Mouse (Mus musculus) spleen, postnatal 36 days (tissue): ENCODE measurements at regions not wholly inside any gene's neighbourhood (a gene's known extent, or its start where the extent isn't known, plus 50 kb on each side); places are given as distances from the start of the nearest gene placed in this dataset.
A peak's percentile ranks its signal among the peaks of the same experiment; 100 is the strongest.

ENCODE experiments used
- DNase-seq, 2 experiments: peaks; one replicate each; pipeline ENCODE4 v3.0.0; 2022; ENCODE audit warnings: low spot score in 2 of 2, mixed read lengths in 1 of 2

GRCm38 (mm10) chr19:21077771-21078548 is 124.0 kb upstream of the Tmc1 start:
- no peak for DNase-seq

GRCm38 (mm10) chr19:21068381-21068780 is 114.4 kb upstream of the Tmc1 start:
- DNase-seq = no peak

DNA sequence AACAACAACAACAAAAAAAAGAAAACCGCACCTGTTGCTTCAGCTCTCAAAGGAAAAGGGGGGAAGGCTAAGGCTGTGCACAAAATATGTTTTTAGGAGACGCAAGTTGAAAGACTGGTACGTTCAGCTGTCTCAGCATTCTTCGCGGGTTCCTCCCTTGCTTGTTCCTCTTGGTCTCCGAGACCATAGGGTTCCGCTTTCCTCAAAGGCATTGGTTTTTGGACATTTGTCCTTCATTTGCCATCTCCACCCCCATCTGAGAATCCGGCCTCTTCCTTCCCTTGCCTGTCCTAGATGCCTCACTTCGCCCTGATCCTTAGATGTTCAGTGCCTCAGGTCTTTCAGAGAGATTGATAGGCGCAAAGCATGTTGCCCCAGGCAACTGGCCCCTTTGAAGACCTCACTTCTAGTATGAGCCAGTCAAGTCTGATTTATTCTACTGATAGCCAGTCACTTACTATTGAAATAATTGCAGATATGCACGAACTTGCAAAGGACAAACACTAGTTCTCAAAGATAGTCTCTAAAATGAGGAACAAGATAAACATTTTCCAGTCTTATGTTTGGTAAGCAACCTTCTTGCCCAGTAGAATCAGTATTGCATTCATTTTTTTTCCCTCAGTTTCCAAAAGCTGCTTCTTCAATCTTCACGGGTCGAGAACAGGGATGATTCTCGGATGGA is 112.6 kb upstream of the Tmc1 start:
- no peak for DNase-seq

GRCm38 (mm10) chr19:21064902-21065301 is 110.9 kb upstream of the Tmc1 start:
- DNase-seq = no peak

DNA sequence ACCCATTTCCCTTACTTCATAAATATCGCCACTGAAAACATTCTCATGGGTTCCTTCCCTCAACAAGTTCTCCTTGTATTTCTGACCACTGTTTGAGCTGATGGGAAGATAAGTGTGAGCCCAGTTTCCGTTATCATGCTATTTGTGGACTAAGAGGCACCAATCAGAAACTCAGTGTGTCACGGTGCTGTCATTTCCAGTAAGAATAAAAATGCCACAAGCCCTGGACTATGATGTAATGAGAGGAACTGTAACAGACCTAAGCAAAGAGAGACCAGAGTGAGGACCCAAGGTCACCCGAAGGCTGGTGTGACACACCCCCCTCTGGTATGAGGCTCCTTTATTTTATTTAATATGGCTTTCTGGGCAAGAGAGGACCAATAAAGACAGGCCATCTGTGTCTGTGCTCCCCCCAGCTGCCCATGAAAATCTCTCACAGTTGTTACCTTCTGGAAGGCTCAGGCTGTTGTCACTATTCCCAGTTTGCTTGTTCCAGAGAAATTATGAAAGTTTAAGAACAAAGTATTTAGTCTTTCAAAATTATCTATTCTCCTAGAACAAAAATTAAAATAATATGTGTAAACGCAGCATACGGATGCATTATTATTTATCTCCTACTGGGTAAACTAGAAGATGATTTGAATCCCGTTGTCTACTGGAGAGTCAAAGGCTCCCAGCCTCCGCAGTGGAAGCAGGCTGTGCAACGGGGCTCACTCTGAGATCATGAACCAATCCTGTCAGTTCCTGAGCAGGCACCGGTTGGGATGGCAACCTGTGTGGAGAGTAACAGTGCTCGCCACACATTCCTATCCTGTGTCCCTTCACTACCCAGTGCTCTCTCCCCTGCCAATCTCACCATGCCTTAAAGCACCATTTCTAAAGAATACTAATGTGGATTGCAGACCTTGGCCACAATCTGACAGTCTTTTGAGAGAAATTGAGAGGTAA is 99.9 kb upstream of the Tmc1 start:
- DNase-seq = no peak

DNA sequence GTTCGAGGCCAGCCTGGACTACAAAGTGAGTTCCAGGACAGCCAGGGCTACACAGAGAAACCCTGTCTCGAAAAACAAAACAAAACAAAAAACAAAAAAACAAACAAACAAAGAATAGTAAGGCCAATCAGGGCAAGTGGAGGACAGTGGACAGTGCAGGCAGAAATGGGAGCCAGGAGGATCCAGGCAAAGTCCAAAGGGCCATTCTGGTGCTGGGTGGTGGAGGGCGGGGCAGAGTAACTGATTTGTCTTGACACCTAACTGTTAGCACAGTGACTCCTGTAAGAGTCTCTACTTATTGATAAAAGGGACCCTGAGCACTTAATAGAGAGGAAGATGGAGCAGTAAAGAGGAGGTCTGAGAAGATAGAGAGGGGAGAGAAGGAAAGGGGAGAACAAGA is 98.8 kb upstream of the Tmc1 start:
- no peak for DNase-seq

- no peak for DNase-seq
Observed at GRCm38 (mm10) chr19:21051872-21052271, 97.9 kb upstream of the Tmc1 start.

DNA sequence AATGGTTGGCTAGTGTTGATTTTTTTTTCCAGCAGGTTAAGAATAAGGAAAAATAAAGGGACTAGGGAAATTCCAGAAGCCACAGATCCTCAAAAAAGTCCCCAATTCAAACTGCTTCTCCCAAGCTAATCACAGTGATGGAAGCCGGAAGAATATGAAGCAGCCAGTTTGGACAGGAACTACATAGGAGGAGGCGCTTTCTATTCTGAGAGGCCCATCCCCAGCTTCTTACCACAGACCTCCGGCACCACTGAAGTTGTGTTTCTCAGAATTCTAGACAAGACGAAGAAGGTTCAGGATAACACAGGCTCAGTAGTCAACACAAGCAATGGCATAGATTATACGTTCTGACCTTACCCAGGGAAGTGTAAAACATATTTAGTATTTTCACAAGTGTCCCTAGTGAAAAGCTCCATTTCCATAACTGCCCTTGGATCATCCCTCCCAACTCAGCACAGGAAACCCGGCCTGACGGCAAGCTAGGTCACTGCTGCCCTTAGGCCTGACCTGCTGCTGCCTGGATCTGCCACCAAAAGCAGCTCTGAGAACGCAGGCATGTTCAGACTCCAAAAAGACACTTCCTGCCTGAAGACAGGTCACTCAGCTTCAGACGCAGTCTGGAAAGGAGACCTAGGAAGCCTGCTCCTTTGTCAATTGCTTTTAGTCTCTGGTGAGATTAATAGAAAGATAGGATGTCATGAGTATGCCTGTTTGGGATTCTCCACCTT is 97.2 kb upstream of the Tmc1 start:
- no peak for DNase-seq

DNA sequence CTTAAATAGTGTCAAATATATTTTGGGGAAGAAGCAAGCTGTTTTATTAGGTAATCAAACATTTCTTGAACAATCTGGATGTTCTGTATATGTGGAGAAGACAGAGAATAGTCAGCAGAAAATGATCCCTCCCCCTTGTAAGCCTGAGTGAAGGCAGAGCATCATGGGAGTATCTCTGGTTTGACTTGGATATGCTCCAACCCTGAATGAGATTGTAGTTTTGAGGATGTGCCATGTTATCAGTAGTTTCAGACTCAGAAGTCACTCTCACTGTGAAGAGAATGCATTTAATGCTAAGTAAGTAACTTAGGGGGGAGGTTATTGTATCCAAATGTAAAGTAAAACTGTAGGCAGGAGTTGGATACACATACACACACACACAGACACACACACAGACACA is 95.3 kb upstream of the Tmc1 start:
- DNase-seq = no peak

- DNase-seq = no peak
Observed at GRCm38 (mm10) chr19:21045565-21045964, 91.6 kb upstream of the Tmc1 start.

DNA sequence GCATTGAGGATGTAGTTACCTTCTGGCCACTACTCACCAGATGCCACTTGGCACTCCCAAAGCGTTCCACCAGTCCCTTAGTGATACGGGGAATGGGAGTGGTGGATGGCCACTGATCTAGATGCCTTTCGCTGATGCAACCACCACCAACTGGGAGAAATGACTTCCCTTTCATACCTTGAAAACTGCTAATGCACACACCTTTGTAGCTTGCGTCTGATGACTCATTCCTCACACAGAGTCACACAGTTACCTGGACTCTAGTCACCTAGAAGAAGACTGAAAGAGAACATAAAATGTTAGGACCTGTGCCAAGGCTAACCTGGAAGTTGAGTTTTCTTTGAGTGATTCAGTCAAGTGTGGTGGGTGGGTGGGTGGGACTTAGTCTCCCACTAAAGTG is 90.0 kb upstream of the Tmc1 start:
- DNase-seq = no peak

GRCm38 (mm10) chr19:21042536-21042935 is 88.5 kb upstream of the Tmc1 start:
- DNase-seq = no peak

GRCm38 (mm10) chr19:21037448-21038077 is 83.6 kb upstream of the Tmc1 start:
- DNase-seq = peak in 1 of 2 experiments; percentile 41

GRCm38 (mm10) chr19:21036507-21037425 is 82.8 kb upstream of the Tmc1 start:
- DNase-seq = peak; percentile 83

- DNase-seq = no peak
Observed at GRCm38 (mm10) chr19:21035505-21035904, 81.5 kb upstream of the Tmc1 start.

DNA sequence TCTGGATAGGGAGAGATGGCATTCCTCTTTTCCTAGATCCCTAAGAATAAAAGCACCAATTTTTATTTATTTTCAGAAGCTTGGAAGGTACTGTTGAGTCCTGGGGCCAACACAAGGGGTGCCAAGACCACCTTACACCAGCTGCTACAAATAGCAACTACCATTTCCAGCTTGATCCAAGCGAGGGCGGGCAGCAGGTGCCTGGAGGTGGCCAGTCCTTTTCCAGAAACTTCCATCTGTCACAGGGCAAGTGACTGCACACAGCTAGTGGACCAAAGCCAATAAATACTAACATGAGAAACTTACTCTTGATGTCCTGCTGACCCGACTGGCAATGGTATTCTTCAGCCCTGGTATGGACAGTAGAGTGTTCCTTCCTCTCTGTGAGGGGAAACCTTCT is 80.0 kb upstream of the Tmc1 start:
- DNase-seq = no peak

DNA sequence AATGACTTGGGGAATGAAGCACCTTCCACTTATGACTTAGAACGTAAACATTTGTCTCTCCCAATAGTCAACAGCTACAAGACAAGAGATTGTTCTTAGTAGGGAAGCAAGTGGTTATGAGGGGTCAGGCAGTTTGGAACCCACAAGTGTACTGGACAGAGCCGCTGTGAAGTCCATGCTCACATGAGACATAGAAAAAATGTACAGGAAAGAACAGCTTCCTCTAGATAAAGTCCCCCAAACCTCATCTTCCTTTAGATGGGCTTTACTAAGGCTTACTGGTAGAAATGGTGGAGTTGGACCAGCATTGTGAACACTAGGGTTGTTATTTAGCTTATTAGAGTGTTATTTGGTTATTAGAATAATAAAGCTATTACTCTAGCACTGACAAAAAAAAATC is 78.6 kb upstream of the Tmc1 start:
- no peak for DNase-seq

- peak in 1 of 2 experiments; percentile 35 for DNase-seq
Observed at GRCm38 (mm10) chr19:21031768-21032308, 77.8 kb upstream of the Tmc1 start.

DNA sequence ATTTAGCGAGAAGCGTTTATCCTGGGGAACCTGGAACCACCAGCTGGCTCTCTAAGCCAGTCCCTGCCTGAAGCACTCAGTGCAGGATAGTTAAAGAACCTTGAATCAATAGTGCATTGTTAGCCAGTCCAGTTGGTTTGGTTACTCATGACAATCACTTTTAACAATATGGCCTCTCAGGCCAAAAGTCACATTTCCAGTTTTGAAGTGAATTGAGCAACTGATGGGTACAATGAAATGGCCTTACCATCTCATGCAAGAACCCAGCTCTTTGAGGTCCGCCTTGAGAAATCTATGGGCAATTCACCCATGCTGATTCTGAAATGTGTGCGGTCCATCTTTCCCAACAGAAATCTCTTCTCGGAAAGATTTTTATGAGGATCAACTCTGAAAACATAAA is 77.0 kb upstream of the Tmc1 start:
- DNase-seq = no peak

GRCm38 (mm10) chr19:21028981-21029380 is 75.0 kb upstream of the Tmc1 start:
- DNase-seq = no peak
